Mouse (Mus musculus) erythroblast, embryonic 14.5 days (primary cell): ENCODE measurements around the gene BC005624.

ENCODE experiments used
- GATA1 ChIP-seq: IDR thresholded peaks from 2 replicates; pipeline ENCODE4 v1.6.1; 2012; ENCODE audit warnings: low read length, inconsistent platforms, mixed read lengths
- TAL1 ChIP-seq: IDR thresholded peaks from 3 replicates; pipeline ENCODE4 v1.6.1; 2012; ENCODE audit warnings: low read length, inconsistent platforms, mixed read lengths

- no peak for TF ChIP-seq TAL1
- no peak for TF ChIP-seq GATA1
These were observed 48.0 kb downstream of the BC005624 start for GRCm38 (mm10) chr2:30933917-30934450.
